Mouse (Mus musculus): ENCODE measurements around the gene Rufy3.

Gene Rufy3

DNA sequence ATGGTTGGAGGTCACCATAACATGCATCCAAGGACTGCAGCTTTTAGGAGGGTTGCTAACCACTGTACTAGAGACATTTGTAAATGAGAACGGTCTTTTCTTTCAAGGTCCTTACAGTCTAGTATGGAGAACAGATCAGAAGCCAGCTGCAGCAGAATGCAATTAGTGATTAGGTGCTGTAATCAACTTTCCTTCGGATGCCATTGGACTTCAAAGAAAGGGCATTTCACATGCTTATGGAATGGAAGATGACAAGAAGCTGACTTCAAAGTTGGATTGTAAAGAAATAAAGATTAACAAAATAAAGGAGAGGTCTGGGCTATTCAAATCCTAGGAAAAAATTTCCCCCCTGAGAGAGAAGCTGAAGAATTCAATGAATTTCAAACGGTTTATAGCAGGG lies 119.4 kb downstream of the Rufy3 start:
- in situ Hi-C loops (cut with MseI, MboI): no loop called here

DNA sequence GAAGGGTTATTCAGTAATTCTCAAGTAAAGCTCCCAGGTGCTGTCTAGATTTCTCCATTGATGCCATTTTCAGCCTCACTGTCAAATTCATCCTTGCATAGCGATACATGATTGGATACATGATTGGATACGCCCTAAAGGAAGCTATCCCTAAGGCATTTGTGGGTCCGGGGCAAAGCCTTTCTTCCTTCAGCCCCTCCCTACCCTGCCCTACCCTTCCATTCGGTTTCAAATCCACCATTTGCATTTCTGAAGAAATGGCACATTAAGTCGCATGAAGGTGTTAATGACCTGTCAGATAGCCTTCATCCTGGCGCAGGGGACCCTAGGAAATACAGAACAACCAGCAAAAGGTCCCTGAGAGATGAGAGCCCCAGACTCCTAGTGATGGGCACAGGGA lies 120.5 kb downstream of the Rufy3 start:
- in situ Hi-C loops (cut with MseI, MboI): no loop called here

DNA sequence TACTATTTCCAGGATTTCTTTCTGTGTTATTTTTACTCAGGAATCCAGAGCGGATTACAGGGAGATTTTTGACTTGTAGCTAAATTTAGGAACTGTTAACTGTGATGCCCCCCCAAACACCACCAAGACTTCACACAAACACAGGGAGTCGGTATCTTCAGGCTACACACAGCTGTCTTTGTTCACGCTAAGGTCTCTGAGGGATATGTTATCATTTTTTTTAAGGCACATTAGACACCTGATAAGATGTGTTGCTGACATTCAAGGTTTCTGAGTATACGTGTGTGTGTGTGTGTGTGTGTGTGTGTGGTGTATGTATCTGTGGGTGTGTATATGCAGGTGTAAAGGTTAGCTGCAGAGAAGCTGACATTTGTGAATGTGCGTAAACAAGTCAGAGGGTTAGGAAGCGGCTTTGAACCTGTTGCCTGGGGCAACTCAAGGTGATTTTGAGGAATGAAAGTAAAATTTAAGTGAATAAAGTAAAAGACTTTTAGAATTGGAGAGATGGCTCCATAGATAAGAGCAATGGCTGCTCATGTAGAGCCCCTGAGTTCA lies 121.0 kb downstream of the Rufy3 start:
- in situ Hi-C loops (cut with MseI, MboI): no loop called here

DNA sequence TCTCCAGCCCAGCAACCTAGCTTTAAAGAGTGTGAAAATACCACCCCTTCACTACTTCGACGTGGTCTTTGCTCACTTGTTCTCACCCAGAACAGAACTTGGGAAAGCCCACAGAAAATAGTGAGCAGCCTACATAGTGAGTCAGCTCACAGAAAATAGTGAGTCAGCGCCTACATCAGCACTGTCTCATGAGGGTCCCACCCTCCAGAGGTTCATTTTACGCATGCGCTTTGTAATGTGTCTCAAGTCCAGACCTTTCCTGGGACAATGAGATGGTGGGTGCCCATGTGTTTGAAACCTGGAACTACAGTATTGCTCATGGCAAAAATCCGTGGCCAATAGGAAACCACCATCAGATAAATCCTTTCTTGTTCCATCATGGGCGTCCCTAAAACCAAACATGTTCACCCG lies 123.2 kb downstream of the Rufy3 start:
- in situ Hi-C loops (cut with MseI, MboI): no loop called here

- in situ Hi-C loops (cut with MseI, MboI): no loop called here
These were observed 123.8 kb downstream of the Rufy3 start for GRCm38 (mm10) chr5:88688583-88689187.

- in situ Hi-C loops (cut with MseI, MboI): no loop called here
These were observed 124.6 kb downstream of the Rufy3 start for GRCm38 (mm10) chr5:88689279-88689938.

- in situ Hi-C loops (cut with MseI, MboI): no loop called here
These were observed 126.1 kb downstream of the Rufy3 start for GRCm38 (mm10) chr5:88690681-88691505.

DNA sequence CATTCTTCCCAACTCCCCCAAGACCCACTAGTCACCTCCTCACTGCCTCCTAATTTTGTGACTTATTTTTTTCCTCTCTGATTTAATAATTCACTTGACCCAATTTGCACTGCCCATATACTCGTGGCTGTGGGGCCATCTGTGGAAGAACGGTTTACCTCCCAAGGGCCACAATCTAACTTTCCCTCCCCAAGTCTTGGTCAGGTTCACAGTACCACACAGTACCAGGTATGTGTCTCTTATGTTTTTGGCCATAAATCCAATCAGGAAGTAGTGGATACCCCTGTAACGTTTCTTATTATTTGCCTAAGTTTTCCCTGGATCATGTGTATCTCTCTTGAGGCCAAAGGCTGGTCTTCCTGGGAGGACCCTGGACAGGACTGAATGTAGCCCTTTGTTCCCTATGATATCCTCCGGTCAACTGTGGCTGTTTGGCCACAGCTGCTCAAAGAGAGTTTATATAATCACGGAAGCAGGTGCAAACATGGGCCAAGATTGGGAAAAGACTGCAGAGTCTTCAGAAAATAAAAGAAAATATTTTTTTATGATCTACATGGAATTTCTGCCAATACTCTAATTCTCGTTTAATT lies 126.8 kb downstream of the Rufy3 start:
- in situ Hi-C loops (cut with MseI, MboI): no loop called here

DNA sequence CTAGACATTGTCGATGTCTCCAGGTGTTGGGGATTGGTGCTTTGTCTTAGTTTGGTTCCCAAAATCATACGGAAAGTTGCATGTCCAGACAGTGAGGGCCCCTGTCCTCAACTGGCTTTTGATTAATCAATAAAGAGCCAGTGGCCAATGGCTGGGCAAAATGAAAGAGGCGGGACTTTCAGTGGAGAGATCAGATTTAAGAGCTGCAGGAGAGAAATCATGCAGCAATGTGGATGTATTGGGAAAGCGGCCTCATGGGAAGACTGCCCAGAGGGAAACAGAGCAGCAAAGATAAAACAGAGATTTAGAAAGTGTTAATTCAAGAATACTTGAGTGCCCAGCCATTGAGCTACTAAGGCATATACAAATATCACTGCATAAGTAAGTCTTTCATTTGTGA lies 127.7 kb downstream of the Rufy3 start:
- in situ Hi-C loops (cut with MseI, MboI): no loop called here

DNA sequence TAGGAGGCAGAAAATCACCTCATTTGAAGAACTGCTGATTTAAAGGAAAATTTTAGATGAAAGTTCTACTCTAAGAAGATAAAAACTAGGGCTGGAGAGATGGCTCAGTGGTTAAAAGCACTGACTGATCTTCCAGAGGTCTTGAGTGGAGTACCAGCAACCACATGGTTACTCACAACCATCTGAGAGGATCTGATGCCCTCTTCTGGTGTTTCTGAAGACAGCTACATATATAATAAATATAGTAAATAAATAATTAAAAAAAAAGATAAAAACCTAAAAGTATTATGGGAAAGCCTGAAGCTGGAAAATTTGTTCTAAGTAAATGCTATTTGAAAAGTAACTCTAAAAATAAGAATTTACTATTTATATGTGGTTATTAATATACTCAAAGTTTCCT lies 128.2 kb downstream of the Rufy3 start:
- in situ Hi-C loops (cut with MseI, MboI): no loop called here

GRCm38 (mm10) chr5:88697291-88697690 lies 132.5 kb downstream of the Rufy3 start:
- in situ Hi-C loops (cut with MseI, MboI): no loop called here

GRCm38 (mm10) chr5:88699251-88699913 lies 134.5 kb downstream of the Rufy3 start:
- in situ Hi-C loops (cut with MseI, MboI): no loop called here

Data from mouse trophoblast stem cell (cell line).